Mouse (Mus musculus): ENCODE measurements around the gene Gpr182. TPM values are rescaled to one million over a fixed set of nuclear protein-coding genes. Genes with fewer than 3 reads are reported as not detected.

Gpr182 gene
- total RNA-seq, 2 experiments from 2014 or later, result not detected

GRCm38 (mm10) chr10:127704293-127704692 lies 47.2 kb downstream of the Gpr182 start:
- ATAC-seq (replicated peaks; ENCODE audit: poor library complexity, severe bottlenecking), result no peak

- no peak for ATAC-seq (replicated peaks; ENCODE audit: poor library complexity, severe bottlenecking)
Measured at GRCm38 (mm10) chr10:127703299-127703698, 48.2 kb downstream of the Gpr182 start.

GRCm38 (mm10) chr10:127698966-127699365 lies 52.6 kb downstream of the Gpr182 start:
- ATAC-seq (replicated peaks; ENCODE audit: poor library complexity, severe bottlenecking), result no peak

Other genes with a start within 250 kb of the Gpr182 start
- 1.2 TPM in 1 of 2 replicates, not detected in the other for gene Ndufa4l2, start 236.8 kb downstream of the Gpr182 start, total RNA-seq (2014; fragmentation: Nextera tagmentation)
- not detected in 2 replicates for gene Ndufa4l2, start 236.8 kb downstream of the Gpr182 start, total RNA-seq (2017)
- 126 and 187 TPM in 2 replicates for gene Shmt2, start 229.3 kb downstream of the Gpr182 start, total RNA-seq (2014; fragmentation: Nextera tagmentation)
- 102 and 103 TPM in 2 replicates for gene Shmt2, start 229.3 kb downstream of the Gpr182 start, total RNA-seq (2017)
- not detected in 2 replicates for gene Nxph4, start 217.2 kb downstream of the Gpr182 start, total RNA-seq (2014; fragmentation: Nextera tagmentation)
- gene Nxph4, start 217.2 kb downstream of the Gpr182 start, total RNA-seq (2017), result not detected in 2 replicates
- 13.9 and 15.0 TPM in 2 replicates for gene Lrp1, start 130.6 kb downstream of the Gpr182 start, total RNA-seq (2014; fragmentation: Nextera tagmentation)
- gene Lrp1, start 130.6 kb downstream of the Gpr182 start, total RNA-seq (2017), result 5.7 and 18.1 TPM in 2 replicates
- 71.6 and 82.1 TPM in 2 replicates for gene Stat6, start 108.7 kb downstream of the Gpr182 start, total RNA-seq (2014; fragmentation: Nextera tagmentation)
- 46.0 and 67.5 TPM in 2 replicates for gene Stat6, start 108.7 kb downstream of the Gpr182 start, total RNA-seq (2017)
- 14.7 and 18.9 TPM in 2 replicates for gene Nemp1, start 84.8 kb downstream of the Gpr182 start, total RNA-seq (2014; fragmentation: Nextera tagmentation)
- gene Nemp1, start 84.8 kb downstream of the Gpr182 start, total RNA-seq (2017), result 21.7 TPM in 2 replicates
- gene Nab2, start 83.2 kb downstream of the Gpr182 start, total RNA-seq (2014; fragmentation: Nextera tagmentation), result 7.3 and 11.4 TPM in 2 replicates
- gene Nab2, start 83.2 kb downstream of the Gpr182 start, total RNA-seq (2017), result 2.6 and 4.7 TPM in 2 replicates
- gene Myo1a, start 46.6 kb downstream of the Gpr182 start, total RNA-seq (2014; fragmentation: Nextera tagmentation), result not detected in 2 replicates
- not detected in 2 replicates for gene Myo1a, start 46.6 kb downstream of the Gpr182 start, total RNA-seq (2017)
- gene Tac2, start 27.3 kb downstream of the Gpr182 start, total RNA-seq (2014; fragmentation: Nextera tagmentation), result not detected in 2 replicates
- not detected in 2 replicates for gene Tac2, start 27.3 kb downstream of the Gpr182 start, total RNA-seq (2017)
- 6.7 and 7.2 TPM in 2 replicates for gene Zbtb39, start 12.2 kb downstream of the Gpr182 start, total RNA-seq (2014; fragmentation: Nextera tagmentation)
- 2.6 and 3.6 TPM in 2 replicates for gene Zbtb39, start 12.2 kb downstream of the Gpr182 start, total RNA-seq (2017)
- not detected in 2 replicates for gene Rdh1, start 8.0 kb upstream of the Gpr182 start, total RNA-seq (2014; fragmentation: Nextera tagmentation)
- not detected in 2 replicates for gene Rdh1, start 8.0 kb upstream of the Gpr182 start, total RNA-seq (2017)
- gene Rdh16f1, start 8.1 kb upstream of the Gpr182 start, total RNA-seq (2014; fragmentation: Nextera tagmentation), result not detected in 2 replicates
- not detected in 2 replicates for gene Rdh16f1, start 8.1 kb upstream of the Gpr182 start, total RNA-seq (2017)
- not detected in 2 replicates for gene Rdh9, start 24.7 kb upstream of the Gpr182 start, total RNA-seq (2014; fragmentation: Nextera tagmentation)
- not detected in 2 replicates for gene Rdh9, start 24.7 kb upstream of the Gpr182 start, total RNA-seq (2017)
- gene Rdh16, start 49.4 kb upstream of the Gpr182 start, total RNA-seq (2014; fragmentation: Nextera tagmentation), result not detected in 2 replicates
- gene Rdh16, start 49.4 kb upstream of the Gpr182 start, total RNA-seq (2017), result not detected in 2 replicates
- gene Rdh19, start 98.2 kb upstream of the Gpr182 start, total RNA-seq (2014; fragmentation: Nextera tagmentation), result not detected in 2 replicates
- not detected in 2 replicates for gene Rdh19, start 98.2 kb upstream of the Gpr182 start, total RNA-seq (2017)
- not detected in 2 replicates for gene Rdh16f2, start 114.7 kb upstream of the Gpr182 start, total RNA-seq (2014; fragmentation: Nextera tagmentation)
- not detected in 2 replicates for gene Rdh16f2, start 114.7 kb upstream of the Gpr182 start, total RNA-seq (2017)
- not detected in 2 replicates for gene Rdh7, start 137.1 kb upstream of the Gpr182 start, total RNA-seq (2014; fragmentation: Nextera tagmentation)
- not detected in 2 replicates for gene Rdh7, start 137.1 kb upstream of the Gpr182 start, total RNA-seq (2017)
- gene Sdr9c7, start 146.8 kb upstream of the Gpr182 start, total RNA-seq (2014; fragmentation: Nextera tagmentation), result not detected in 2 replicates
- not detected in 2 replicates for gene Sdr9c7, start 146.8 kb upstream of the Gpr182 start, total RNA-seq (2017)

Data from granulocyte monocyte progenitor cell, adult 5-6 weeks (primary cell).